ENCODE assay signal across 10 mouse cellular contexts in genomic region chr9:108855335-108855734, GRCm38 (mm10). TPM values are rescaled to one million over a fixed set of nuclear protein-coding genes. Genes with fewer than 3 reads are reported as not detected.
DNase-seq lines count a peak whose midpoint lies in the region; ATAC-seq lines count a peak whose summit lies in the region.
"Had no signal": no experiment of that assay in that cellular context is flagged by ENCODE, and none has a peak within 500 bp of the region (broad histone marks: within the 10 kb centered on the region; RNA-seq: fewer than 3 reads in every experiment).

No protein-coding gene starts in this region.

- no peaks in the 10 kb centered on the region for H3K9me3 ChIP-seq in neural tube, embryonic 12.5 days
- H3K9me3 ChIP-seq in intestine, embryonic 16.5 days (ENCODE audit: control insufficient read depth, low read length), result no peaks in the 10 kb centered on the region
- H3K9me3 ChIP-seq in liver, embryonic 12.5 days (replicated peaks), result no peaks in the 10 kb centered on the region

- WGBS in neural tube, embryonic 12.5 days, result 65% methylated on average over 5 of the region's 5 CpGs
- WGBS in intestine, embryonic 16.5 days, result 46% methylated on average over 5 of the region's 5 CpGs
- WGBS in liver, embryonic 12.5 days (ENCODE audit: insufficient replicate concordance), result 58% methylated on average over 5 of the region's 5 CpGs

- no peak overlapping the region for H3K27ac ChIP-seq in neural tube, embryonic 12.5 days
- peak overlapping the region; percentile 83 for H3K27ac ChIP-seq in intestine, embryonic 16.5 days (ENCODE audit: low read length)
- H3K27ac ChIP-seq in liver, embryonic 12.5 days, result no peak overlapping the region

- peaks cover 33% of the 10 kb centered on the region for H3K36me3 ChIP-seq in neural tube, embryonic 12.5 days
- no peaks in the 10 kb centered on the region for H3K36me3 ChIP-seq in intestine, embryonic 16.5 days (ENCODE audit: control insufficient read depth, insufficient read depth, low read length)
- 0 out of 2 replicates have a peak, but pooled peaks cover 5% of the 10 kb centered on the region for H3K36me3 ChIP-seq in liver, embryonic 12.5 days

- no peak for ATAC-seq in neural tube, embryonic 12.5 days (ENCODE audit: low FRiP score, low read depth)
- ATAC-seq in intestine, embryonic 16.5 days, result peak; percentile 61
- ATAC-seq in liver, embryonic 12.5 days, result no peak

- DNase-seq in neural tube, embryonic 10.5 days (ENCODE audit: extremely low spot score, low spot score), result no peak
- DNase-seq in adrenal gland, postnatal 14 days, result no peak
- no peak for DNase-seq in gastrocnemius, postnatal 10 days
- DNase-seq in natural killer cell, adult 2 months (ENCODE audit: low spot score in 2 of 2), result no peak
- DNase-seq: cerebellum, adult 9-10 months; right cerebral cortex, postnatal 25 days had no signal

- H3K4me2 ChIP-seq in neural tube, embryonic 12.5 days (replicated peaks), result peak overlapping the region; percentile 90
- H3K4me2 ChIP-seq in intestine, embryonic 16.5 days (ENCODE audit: low read depth, low read length), result peak overlapping the region; percentile 81
- H3K4me2 ChIP-seq in liver, embryonic 12.5 days, result peak overlapping the region; percentile 94

- H3K9ac ChIP-seq in neural tube, embryonic 12.5 days, result no peak overlapping the region
- H3K9ac ChIP-seq in intestine, embryonic 16.5 days (ENCODE audit: low read depth, low read length), result peak overlapping the region; percentile 73; the same call in 1 of the 2 replicates
- no peak overlapping the region for H3K9ac ChIP-seq in liver, embryonic 12.5 days

- H3K4me1 ChIP-seq in neural tube, embryonic 12.5 days, result peaks cover 15% of the 10 kb centered on the region
- peaks cover 18% of the 10 kb centered on the region for H3K4me1 ChIP-seq in intestine, embryonic 16.5 days (ENCODE audit: control insufficient read depth, insufficient read depth, low read length)
- peaks cover 34% of the 10 kb centered on the region for H3K4me1 ChIP-seq in liver, embryonic 12.5 days

- H3K4me3 ChIP-seq in neural tube, embryonic 12.5 days, result no peak overlapping the region
- H3K4me3 ChIP-seq in intestine, embryonic 16.5 days (ENCODE audit: low read length), result peak overlapping the region; percentile 72
- no peak overlapping the region for H3K4me3 ChIP-seq in liver, embryonic 12.5 days

- H3K27me3 ChIP-seq in neural tube, embryonic 12.5 days (replicated peaks), result no peaks in the 10 kb centered on the region
- H3K27me3 ChIP-seq in intestine, embryonic 16.5 days (replicated peaks; ENCODE audit: control insufficient read depth, insufficient read depth, low read length), result no peaks in the 10 kb centered on the region
- peaks cover 10% of the 10 kb centered on the region; the same call in 1 of the 2 replicates for H3K27me3 ChIP-seq in liver, embryonic 12.5 days (replicated peaks)

RNA-seq across cellular contexts. Expression of gene Slc26a6, which starts 2.3 kb away (rescaled TPM):
- 10.8 and 11.9 TPM in 2 replicates for polyA plus RNA-seq in neural tube, embryonic 12.5 days (2016; fragmentation: Nextera tagmentation; extraction: Ambion mirVana)
- 75.9 and 94.2 TPM in 2 replicates for polyA plus RNA-seq in intestine, embryonic 16.5 days (2015; fragmentation: Nextera tagmentation; extraction: Ambion mirVana)
- 6.9 and 9.0 TPM in 2 replicates for polyA plus RNA-seq in liver, embryonic 12.5 days (2016; fragmentation: Nextera tagmentation; extraction: Ambion mirVana)
- 8.4 and 13.3 TPM in 2 replicates for total RNA-seq in adrenal gland, postnatal 14 days (2021)
- total RNA-seq in gastrocnemius, postnatal 10 days (2021), result 10 to 100 TPM; 10.8 to 12.9 TPM

RNA-seq across cellular contexts. Expression of gene Celsr3, which starts 29.2 kb away (rescaled TPM):
- 12.1 and 14.3 TPM in 2 replicates for polyA plus RNA-seq in neural tube, embryonic 12.5 days (2016; fragmentation: Nextera tagmentation; extraction: Ambion mirVana)
- polyA plus RNA-seq in intestine, embryonic 16.5 days (2015; fragmentation: Nextera tagmentation; extraction: Ambion mirVana), result 0.47 and 0.61 TPM in 2 replicates
- polyA plus RNA-seq in liver, embryonic 12.5 days (2016; fragmentation: Nextera tagmentation; extraction: Ambion mirVana), result 0.13 and 0.15 TPM in 2 replicates
- total RNA-seq in adrenal gland, postnatal 14 days (2021), result 3.9 and 4.9 TPM in 2 replicates
- total RNA-seq in gastrocnemius, postnatal 10 days (2021), result under 1 TPM; 0.14 to 0.54 TPM

RNA-seq across cellular contexts. Expression of gene Nckipsd, which starts 47.2 kb away (rescaled TPM):
- 16.4 and 23.6 TPM in 2 replicates for polyA plus RNA-seq in neural tube, embryonic 12.5 days (2016; fragmentation: Nextera tagmentation; extraction: Ambion mirVana)
- 11.3 and 14.5 TPM in 2 replicates for polyA plus RNA-seq in intestine, embryonic 16.5 days (2015; fragmentation: Nextera tagmentation; extraction: Ambion mirVana)
- polyA plus RNA-seq in liver, embryonic 12.5 days (2016; fragmentation: Nextera tagmentation; extraction: Ambion mirVana), result 5.6 and 9.1 TPM in 2 replicates
- 9.2 and 11.4 TPM in 2 replicates for total RNA-seq in adrenal gland, postnatal 14 days (2021)
- 1 to 10 TPM; 5.3 to 6.3 TPM for total RNA-seq in gastrocnemius, postnatal 10 days (2021)

RNA-seq across cellular contexts. Expression of gene Tmem89, which starts 59.1 kb away (rescaled TPM):
- polyA plus RNA-seq in neural tube, embryonic 12.5 days (2016; fragmentation: Nextera tagmentation; extraction: Ambion mirVana), result not detected in 2 replicates
- 0.18 TPM in 1 of 2 replicates, not detected in the other for polyA plus RNA-seq in intestine, embryonic 16.5 days (2015; fragmentation: Nextera tagmentation; extraction: Ambion mirVana)
- not detected in 2 replicates for polyA plus RNA-seq in liver, embryonic 12.5 days (2016; fragmentation: Nextera tagmentation; extraction: Ambion mirVana)
- total RNA-seq in adrenal gland, postnatal 14 days (2021), result not detected in 2 replicates
- total RNA-seq in gastrocnemius, postnatal 10 days (2021), result not detected
- total RNA-seq: heart, adult 2 months had no signal
